Mouse (Mus musculus) liver, adult 2 months (tissue): ENCODE results near the gene Olfr68.

Experiments
- CTCF ChIP-seq: fragments of 200-500 bp; IDR thresholded peaks from 2 replicates; pipeline ENCODE4 v1.5.1; 2011; ENCODE audit warnings: low read depth, low read length, control low read depth
- POLR2A ChIP-seq: fragments of 200-500 bp; IDR thresholded peaks from 2 replicates; pipeline ENCODE4 v1.6.1; 2011; ENCODE audit warnings: low read length, control low read depth; ENCODE audit not compliant: insufficient read depth; ENCODE audit errors: extremely low read depth

DNA sequence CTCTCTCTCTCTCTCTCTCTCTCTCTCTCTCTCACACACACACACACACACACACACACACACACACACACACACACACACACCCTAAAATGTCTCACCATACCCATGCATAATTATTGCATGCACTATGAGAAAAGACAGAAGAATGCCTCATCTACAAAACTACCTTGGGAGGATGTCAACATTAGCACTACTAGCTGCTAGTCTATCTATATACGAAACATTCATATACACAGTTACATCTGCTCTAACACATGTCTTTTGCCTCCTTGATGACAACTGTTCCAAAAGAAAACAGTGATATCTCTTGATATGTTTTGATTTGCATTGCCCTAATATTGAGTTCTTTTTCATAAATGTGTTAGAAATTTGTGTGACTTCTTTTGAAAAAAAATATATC, 30.8 kb upstream of the Olfr68 start:
- TF ChIP-seq POLR2A, result no peak
- TF ChIP-seq CTCF, result no peak
